Mouse (Mus musculus): Measurements from ENCODE around the gene Otop1.

- TF ChIP-seq POLR2A (IDR thresholded peaks at IDR 0.05; ENCODE audit: low read depth, low read length) (no peak), CTCF (IDR thresholded peaks at IDR 0.05; ENCODE audit: extremely low read depth, insufficient read length, insufficient replicate concordance, low read depth, low read length) (no peak)
These were observed 29.5 kb downstream of the Otop1 start for GRCm38 (mm10) chr5:38305241-38305640.

Measured in small intestine, adult 2 months (tissue).